Mouse (Mus musculus) forebrain, embryonic 15.5 days (tissue): ENCODE data around the gene 9330182L06Rik. TPM values are rescaled to one million over a fixed set of nuclear protein-coding genes. Genes with fewer than 3 reads are reported as not detected.

Experiments
- ATAC-seq: fragments of 200-750 bp; cut with Nextera tagmentation; replicated peaks from 2 replicates; pipeline ENCODE4 v1.8.0; 2017; ENCODE audit warnings: mild to moderate bottlenecking, moderate TSS enrichment, moderate library complexity
- H3K27ac ChIP-seq: fragments of 300-500 bp; sonication (generic); replicated peaks from 2 replicates; pipeline ENCODE4 v1.5.1; 2015; ENCODE audit warnings: mild to moderate bottlenecking, inconsistent platforms
- H3K27me3 ChIP-seq: fragments of 300-500 bp; sonication (generic); 2 replicates; pipeline ENCODE4 v1.6.1; 2015; ENCODE audit warnings: inconsistent platforms
- H3K36me3 ChIP-seq: fragments of 300-500 bp; sonication (generic); 2 replicates; pipeline ENCODE4 v1.6.1; 2015; ENCODE audit warnings: mild to moderate bottlenecking, inconsistent platforms
- H3K4me1 ChIP-seq: fragments of 300-500 bp; sonication (generic); 2 replicates; pipeline ENCODE4 v1.6.1; 2015; ENCODE audit warnings: inconsistent platforms
- H3K4me2 ChIP-seq: fragments of 300-500 bp; sonication (generic); replicated peaks from 2 replicates; pipeline ENCODE4 v1.6.1; 2015; ENCODE audit warnings: mild to moderate bottlenecking, inconsistent platforms
- H3K4me3 ChIP-seq: fragments of 300-500 bp; sonication (generic); 2 replicates; pipeline ENCODE4 v1.5.1; 2015; ENCODE audit warnings: mild to moderate bottlenecking, inconsistent platforms
- H3K9ac ChIP-seq: fragments of 300-500 bp; sonication (generic); replicated peaks from 2 replicates; pipeline ENCODE4 v1.6.1; 2015; ENCODE audit warnings: mild to moderate bottlenecking, inconsistent platforms
- H3K9me3 ChIP-seq: fragments of 300-500 bp; sonication (generic); 2 replicates; pipeline ENCODE4 v1.6.1; 2016; ENCODE audit warnings: inconsistent platforms
- WGBS: fragments of 180-500 bp; shearing (Covaris S2); methylation state at CpG from one replicate; pipeline ENCODE4 v1.1.7; 2015; ENCODE audit warnings: mixed read lengths; 5-methylcytosine and 5-hydroxymethylcytosine counted together
- polyA plus RNA-seq: library from polyadenylated mRNA; unstranded; fragments of >200 nt; fragmentation: Nextera tagmentation; extraction: Ambion mirVana; gene quantifications from 2 replicates; pipeline ENCODE4 v1.2.1, GENCODE M21; 2015

9330182L06Rik gene
- 7.9 and 8.5 TPM in 2 replicates for polyA plus RNA-seq

DNA sequence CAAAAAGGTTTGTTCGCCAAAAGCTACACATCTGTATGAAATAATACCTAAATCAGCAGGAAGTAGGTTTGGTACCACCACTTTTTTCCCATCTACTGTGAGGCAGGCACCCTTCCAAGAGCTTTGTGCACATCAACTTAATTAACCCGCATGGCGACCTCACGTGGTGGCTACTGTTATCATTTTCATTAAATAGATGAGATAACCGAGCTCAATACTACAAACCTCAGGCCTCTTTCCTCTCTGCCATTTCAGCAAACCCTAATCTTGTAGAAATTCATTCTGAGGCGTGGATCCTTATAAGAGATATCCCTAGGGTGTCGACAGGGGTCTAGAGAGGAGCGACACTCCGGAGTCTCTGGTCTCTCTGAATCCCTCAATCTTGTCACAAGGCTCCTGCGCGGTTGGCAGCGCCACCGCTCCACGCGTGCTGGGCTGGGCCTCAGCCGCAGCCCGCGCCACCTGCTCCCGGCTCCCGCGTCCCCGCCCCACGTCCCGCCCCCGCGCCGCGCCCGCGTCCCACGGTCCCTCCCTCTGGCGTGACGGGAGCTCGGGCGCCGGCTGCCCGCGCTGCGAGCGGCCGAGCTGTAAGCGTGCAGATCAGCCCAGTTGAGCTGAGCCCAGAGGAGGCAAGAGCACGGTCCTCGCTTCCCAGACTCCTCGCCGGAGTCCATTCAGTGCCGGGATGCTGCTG is at the start of gene 9330182L06Rik:
TSS of gene 9330182L06Rik (plus strand) at position 533 of the 694 bp plus-strand sequence.
- Histone ChIP-seq H3K9ac (peak within 1 kb of the TSS; percentile 83), H3K9me3 (no peaks in the 10 kb centered on the region), H3K27ac (peak within 1 kb of the TSS; percentile 87), H3K36me3 (no peaks in the 10 kb centered on the region), H3K4me3 (peak within 1 kb of the TSS; percentile 89), H3K27me3 (no peaks in the 10 kb centered on the region), H3K4me1 (peaks cover 16% of the 10 kb centered on the region), H3K4me2 (peak within 1 kb of the TSS; percentile 94)
- ATAC-seq: peak; percentile 98
- WGBS: under 1% methylated on average over 47 of the region's 47 CpGs

DNA sequence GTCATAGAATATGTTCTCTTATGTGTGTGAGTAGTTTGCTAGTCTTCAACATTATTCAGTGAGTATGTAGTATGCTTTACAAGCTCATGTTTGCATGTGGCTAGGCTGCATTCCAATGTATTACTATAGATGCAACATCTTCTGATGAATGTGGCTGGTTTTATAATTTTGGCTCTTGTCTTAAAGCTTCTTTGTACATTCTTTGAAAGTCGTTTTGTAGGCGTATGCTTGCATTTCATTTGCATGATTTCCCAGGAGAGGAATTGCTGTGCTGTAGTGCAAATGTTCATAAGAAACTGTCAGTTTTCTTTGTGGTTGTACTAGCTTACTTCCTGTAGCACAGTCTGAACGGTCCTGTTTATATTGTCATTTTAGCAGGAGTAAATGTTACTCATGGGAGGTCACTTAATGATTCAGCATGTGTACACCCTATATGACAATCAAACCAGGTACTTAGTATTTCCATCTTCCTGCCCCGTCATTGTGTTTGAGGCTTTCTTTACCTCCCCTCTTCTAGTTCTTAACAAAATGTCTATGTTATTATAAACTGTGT is 38.4 kb upstream of the 9330182L06Rik start:
- 63% methylated on average over 4 of the region's 4 CpGs for WGBS
- no peak overlapping the region for H3K27ac ChIP-seq

DNA sequence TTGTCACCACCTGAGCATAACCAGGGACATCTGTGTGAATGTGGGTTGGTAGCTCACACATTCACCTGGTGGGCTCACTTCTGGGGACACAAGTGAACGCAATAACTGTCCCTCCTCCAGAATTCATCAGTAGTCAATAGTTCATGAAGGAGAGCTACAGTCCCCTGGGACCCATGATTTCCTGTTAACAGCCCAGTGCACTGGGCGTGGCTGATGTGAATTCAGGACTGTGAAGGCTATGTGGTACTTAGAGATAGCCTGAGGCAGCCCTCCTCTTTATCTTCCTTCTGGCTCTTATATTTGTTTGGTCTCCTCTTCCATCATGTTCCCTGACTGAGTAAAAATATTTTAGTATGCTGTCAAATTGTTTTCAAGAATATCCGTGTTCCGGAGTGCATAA is 1.6 kb upstream of the 9330182L06Rik start:
- no peaks in the 10 kb centered on the region for H3K27me3 ChIP-seq
- H3K4me2 ChIP-seq: no peak overlapping the region
- no peak overlapping the region for H3K9ac ChIP-seq
- no peaks in the 10 kb centered on the region for H3K36me3 ChIP-seq
- H3K4me3 ChIP-seq: no peak overlapping the region
- ATAC-seq: no peak
- H3K9me3 ChIP-seq: no peaks in the 10 kb centered on the region
- H3K27ac ChIP-seq: no peak overlapping the region
- peaks cover 16% of the 10 kb centered on the region for H3K4me1 ChIP-seq
- 83% methylated on average over 4 of the region's 4 CpGs for WGBS

More for the DNA sequence above, 38.4 kb upstream of the 9330182L06Rik start:
- Histone ChIP-seq H3K9ac (no peak overlapping the region), H3K4me2 (no peak overlapping the region), H3K9me3 (no peaks in the 10 kb centered on the region), H3K4me1 (no peaks in the 10 kb centered on the region), H3K36me3 (no peaks in the 10 kb centered on the region), H3K27me3 (no peaks in the 10 kb centered on the region), H3K4me3 (no peak overlapping the region)
- no peak for ATAC-seq

DNA sequence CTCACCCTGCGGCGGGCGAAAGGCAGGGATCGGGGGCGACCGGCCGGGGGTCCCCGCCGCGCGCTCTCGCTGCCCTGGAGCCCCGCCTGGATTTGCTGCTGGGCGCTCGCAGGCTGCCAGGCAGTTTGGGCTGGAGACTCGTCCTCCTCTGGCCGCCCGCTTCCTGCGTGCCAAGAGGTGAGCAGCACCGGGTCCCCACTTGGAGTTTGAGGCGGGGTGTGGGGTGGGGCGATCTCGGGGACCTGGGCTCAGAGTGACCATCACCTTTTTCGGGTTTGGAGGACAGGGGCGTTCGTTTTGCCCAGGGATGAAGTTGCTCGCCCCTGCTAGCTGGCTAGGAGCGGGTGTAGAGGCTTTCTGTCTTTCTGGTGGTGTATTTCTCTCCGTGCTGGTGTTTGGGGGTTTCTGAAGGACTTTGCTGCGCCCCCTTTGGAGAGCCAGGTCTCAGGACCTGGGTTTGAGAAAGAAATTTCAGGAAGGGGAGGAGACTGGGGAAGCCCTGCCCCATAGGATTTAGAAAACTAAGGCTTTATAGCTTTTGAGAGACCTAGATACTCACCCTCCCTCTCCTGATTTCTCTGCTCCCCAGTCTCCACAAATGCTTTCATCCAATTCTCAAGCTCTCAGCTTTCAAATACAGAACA is 484 bp downstream of the 9330182L06Rik start:
- Histone ChIP-seq H3K9ac (peak overlapping the region; percentile 83), H3K4me2 (peak overlapping the region; percentile 94), H3K4me3 (peak overlapping the region; percentile 89), H3K27ac (peak overlapping the region; percentile 87), H3K27me3 (no peaks in the 10 kb centered on the region), H3K9me3 (no peaks in the 10 kb centered on the region), H3K4me1 (peaks cover 16% of the 10 kb centered on the region), H3K36me3 (no peaks in the 10 kb centered on the region)
- under 1% methylated on average over 28 of the region's 30 CpGs for WGBS
- no peak; the same call in 1 of the 2 replicates for ATAC-seq

DNA sequence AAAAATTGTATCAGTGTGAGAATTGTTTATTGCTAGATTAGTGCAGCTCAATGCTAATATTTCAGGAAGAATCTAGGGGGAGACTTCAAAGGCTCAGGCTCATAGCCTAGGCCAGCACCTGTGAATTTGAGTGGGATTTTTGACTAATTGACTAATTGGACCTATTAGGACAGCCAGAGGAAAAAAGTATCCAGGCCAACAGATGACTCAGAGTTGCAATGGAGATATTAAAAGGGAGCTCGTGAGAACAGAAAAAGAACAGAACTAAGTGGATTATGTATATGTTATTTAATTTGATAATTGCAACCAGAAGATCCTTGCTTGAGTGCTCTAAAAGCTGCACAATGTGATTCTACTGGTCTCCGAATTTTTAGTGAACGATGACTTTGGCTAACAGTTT is 3.7 kb downstream of the 9330182L06Rik start:
- 74% methylated on average over 3 of the region's 3 CpGs for WGBS

DNA sequence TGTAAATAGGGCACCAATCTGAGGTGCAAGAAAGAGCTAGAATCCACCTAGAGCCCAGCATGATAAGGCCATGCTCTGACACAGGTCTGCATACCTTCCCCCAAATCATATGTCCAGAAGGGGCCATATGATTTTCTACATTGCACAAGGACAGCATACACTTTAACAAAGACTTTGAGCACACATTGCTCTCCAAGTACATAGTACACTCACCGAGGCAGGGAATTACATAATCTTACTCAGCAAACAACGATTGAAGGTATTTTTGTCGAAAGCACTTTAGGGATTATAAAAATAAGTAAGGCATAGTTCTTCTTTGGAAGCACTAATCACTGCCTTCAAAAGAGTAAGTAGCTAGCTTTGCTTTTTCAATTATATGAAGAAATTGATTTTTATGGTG is 7.1 kb downstream of the 9330182L06Rik start:
- Histone ChIP-seq H3K4me2 (no peak overlapping the region), H3K9ac (no peak overlapping the region), H3K9me3 (no peaks in the 10 kb centered on the region), H3K27ac (no peak overlapping the region), H3K4me3 (no peak overlapping the region), H3K36me3 (no peaks in the 10 kb centered on the region), H3K4me1 (no peaks in the 10 kb centered on the region), H3K27me3 (no peaks in the 10 kb centered on the region)
- no peak for ATAC-seq
- WGBS: 87% methylated on average over 3 of the region's 3 CpGs

More for the DNA sequence above, 3.7 kb downstream of the 9330182L06Rik start:
- Histone ChIP-seq H3K4me1 (peaks cover 16% of the 10 kb centered on the region), H3K36me3 (no peaks in the 10 kb centered on the region), H3K27me3 (no peaks in the 10 kb centered on the region), H3K4me2 (no peak overlapping the region), H3K4me3 (no peak overlapping the region), H3K9me3 (no peaks in the 10 kb centered on the region), H3K27ac (no peak overlapping the region), H3K9ac (no peak overlapping the region)
- no peak for ATAC-seq

DNA sequence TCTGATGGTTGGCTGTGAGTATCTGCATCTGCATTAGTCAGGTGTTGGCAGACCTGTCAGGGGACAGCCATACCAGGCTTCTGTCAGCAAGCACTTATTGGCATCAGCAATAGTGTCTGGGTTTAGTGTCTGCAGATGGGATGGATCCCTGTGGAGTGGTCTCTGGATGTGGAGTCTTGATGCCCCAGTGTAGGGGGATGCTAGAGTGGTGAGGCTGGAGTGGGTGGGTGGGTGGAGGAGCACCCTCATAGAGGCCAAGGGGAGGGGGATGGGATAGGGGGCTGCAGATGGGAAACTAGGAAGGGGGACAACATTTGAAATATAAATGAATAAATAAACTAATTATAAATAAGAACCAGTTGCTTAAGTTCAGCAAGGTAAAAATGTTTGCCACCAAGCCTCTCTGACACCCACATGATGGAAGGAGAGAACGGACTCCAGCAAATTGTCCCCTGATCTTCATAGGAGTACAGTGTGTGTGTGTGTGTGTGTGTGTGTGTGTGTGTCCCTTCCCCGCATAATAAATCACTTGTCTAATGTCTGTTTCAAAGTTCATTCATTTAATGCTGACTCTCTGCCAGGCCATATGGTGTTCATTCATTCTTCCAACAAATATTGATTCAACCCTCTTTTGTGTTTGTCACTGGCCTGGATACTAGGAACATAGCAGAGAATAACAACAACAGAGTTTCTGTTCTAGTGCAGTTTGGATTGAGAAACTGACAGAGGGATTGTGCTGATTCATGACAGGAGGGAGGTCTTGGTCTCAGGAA is 30.0 kb downstream of the 9330182L06Rik start:
- H3K4me1 ChIP-seq: no peaks in the 10 kb centered on the region
- no peaks in the 10 kb centered on the region for H3K9me3 ChIP-seq
- WGBS: 46% methylated on average over 2 of the region's 2 CpGs
- no peaks in the 10 kb centered on the region for H3K27me3 ChIP-seq
- H3K4me2 ChIP-seq: no peak overlapping the region
- H3K9ac ChIP-seq: no peak overlapping the region
- no peaks in the 10 kb centered on the region for H3K36me3 ChIP-seq
- no peak overlapping the region for H3K4me3 ChIP-seq
- ATAC-seq: peak; percentile 78
- no peak overlapping the region for H3K27ac ChIP-seq

DNA sequence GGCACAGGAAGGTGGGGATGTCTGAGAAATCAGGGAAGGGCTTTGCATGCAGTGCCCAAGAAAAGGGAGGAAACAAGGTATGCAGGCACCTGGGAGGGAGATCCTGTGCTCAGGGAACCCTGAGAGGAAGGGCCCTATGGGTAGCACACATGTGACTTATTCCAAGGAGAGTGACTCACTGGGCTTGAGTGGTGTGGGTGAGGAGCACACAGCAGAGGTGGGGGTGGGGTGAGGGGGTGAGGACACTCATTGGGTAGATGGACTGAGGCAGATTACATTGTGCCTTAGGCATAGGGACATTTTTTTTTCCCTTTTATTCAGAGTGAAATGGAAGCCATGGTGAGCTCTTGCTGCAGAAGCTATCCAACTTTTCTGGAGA is 30.6 kb downstream of the 9330182L06Rik start:
- Histone ChIP-seq H3K9ac (no peak overlapping the region), H3K4me1 (no peaks in the 10 kb centered on the region), H3K36me3 (no peaks in the 10 kb centered on the region), H3K4me2 (no peak overlapping the region), H3K4me3 (no peak overlapping the region), H3K27me3 (no peaks in the 10 kb centered on the region), H3K9me3 (no peaks in the 10 kb centered on the region), H3K27ac (no peak overlapping the region)
- ATAC-seq: peak; percentile 67

DNA sequence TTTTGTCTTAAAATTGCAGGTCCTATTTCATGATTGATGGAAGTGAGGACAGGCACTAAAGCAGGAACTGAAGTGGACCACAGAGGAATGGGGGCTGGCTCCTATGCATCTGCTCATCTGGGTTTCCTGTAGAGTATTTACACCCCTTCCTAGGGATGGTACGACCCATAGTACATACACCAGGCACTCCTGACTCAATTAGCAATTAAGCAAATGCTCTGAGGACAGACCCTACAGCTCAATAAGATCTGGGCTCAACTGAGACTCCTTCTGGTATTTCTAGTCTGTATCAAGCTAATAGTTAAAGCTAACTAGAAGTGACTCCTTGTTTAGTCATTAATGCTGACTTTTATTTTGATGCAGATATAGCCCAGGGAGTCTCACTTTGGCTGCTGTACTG is 60.9 kb downstream of the 9330182L06Rik start:
- ATAC-seq: no peak
- no peaks in the 10 kb centered on the region for H3K9me3 ChIP-seq
- no peak overlapping the region for H3K27ac ChIP-seq
- no peaks in the 10 kb centered on the region for H3K36me3 ChIP-seq
- no peak overlapping the region for H3K4me2 ChIP-seq
- H3K4me1 ChIP-seq: no peaks in the 10 kb centered on the region
- no peak overlapping the region for H3K9ac ChIP-seq
- no peak overlapping the region for H3K4me3 ChIP-seq
- no peaks in the 10 kb centered on the region for H3K27me3 ChIP-seq
- 54% methylated on average over 1 of the region's 1 CpGs for WGBS

DNA sequence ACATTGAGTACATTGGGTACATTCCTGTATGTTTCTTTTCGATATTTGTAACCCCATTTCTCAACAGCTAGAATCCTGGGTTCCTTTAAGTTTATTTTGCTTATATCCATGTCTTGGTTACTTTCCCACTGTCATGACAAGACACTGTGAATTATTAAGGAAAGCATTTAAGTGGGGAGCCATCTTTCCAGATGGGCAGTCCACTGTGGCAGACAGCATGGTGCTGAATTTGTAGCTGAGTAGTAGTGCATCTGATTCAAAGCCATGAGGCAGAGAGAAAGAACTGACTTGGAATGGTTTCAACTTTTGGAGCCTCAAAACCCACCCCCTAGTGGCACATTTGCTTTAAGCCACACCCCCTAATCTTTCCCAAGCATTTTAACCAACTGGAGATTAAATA is 61.6 kb downstream of the 9330182L06Rik start:
- 100% methylated on average over 1 of the region's 1 CpGs for WGBS
- H3K9ac ChIP-seq: no peak overlapping the region
- no peak for ATAC-seq
- H3K4me2 ChIP-seq: no peak overlapping the region
- no peak overlapping the region for H3K4me3 ChIP-seq
- H3K27me3 ChIP-seq: no peaks in the 10 kb centered on the region
- H3K36me3 ChIP-seq: no peaks in the 10 kb centered on the region
- no peaks in the 10 kb centered on the region for H3K4me1 ChIP-seq
- H3K9me3 ChIP-seq: no peaks in the 10 kb centered on the region
- H3K27ac ChIP-seq: no peak overlapping the region

DNA sequence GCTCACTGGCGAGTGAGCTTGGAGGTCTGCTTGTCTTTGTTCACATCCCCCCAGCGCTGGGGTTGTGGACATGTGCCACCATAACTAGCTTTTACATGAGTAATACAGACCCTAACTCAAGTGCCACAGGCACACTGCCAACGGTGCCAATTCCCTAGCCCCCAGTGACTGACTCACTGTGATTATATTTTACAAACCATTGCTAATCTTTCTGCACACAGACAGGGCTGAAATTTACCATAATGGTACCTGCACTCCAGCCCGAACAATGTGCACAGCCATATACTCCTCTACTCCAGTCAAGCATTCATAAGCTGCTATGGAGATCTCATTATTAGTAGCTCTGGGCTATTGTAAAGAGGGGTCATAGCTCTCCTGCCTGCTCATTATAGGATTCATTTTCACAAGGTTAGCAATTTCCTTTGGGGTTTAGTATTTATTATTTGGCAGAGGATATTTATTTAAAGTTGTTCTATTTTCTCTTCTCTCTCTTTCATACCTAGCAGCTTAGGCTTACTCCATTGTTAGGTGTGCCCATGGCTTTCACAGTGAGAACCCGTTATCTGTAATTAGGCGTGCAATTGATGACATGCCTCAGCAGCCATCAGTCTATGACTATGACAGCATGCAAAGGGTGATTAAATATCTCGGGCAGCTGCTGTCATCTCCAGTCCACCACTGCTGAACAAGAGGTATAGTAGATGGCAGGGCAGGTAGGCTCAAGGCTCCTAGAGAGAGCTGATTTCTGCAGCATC is 73.0 kb downstream of the 9330182L06Rik start:
- Histone ChIP-seq H3K36me3 (no peaks in the 10 kb centered on the region), H3K9ac (no peak overlapping the region)
- 18% methylated on average over 7 of the region's 7 CpGs for WGBS

More for the DNA sequence above, 73.0 kb downstream of the 9330182L06Rik start:
- Histone ChIP-seq H3K27ac (peak overlapping the region; percentile 57), H3K4me2 (0 out of 2 replicates have a peak overlapping the region, but pooled peaks have one; percentile 20), H3K4me3 (no peak overlapping the region), H3K27me3 (no peaks in the 10 kb centered on the region), H3K4me1 (peaks cover 11% of the 10 kb centered on the region), H3K9me3 (no peaks in the 10 kb centered on the region)
- peak; percentile 85 for ATAC-seq
